Mouse (Mus musculus): ENCODE measurements around the gene Angptl4.

Gene Angptl4

GRCm38 (mm10) chr17:33804205-33804604 is 22.6 kb upstream of the Angptl4 start:
- no peak for DNase-seq (ENCODE audit: low spot score)

- peak; percentile 44 for DNase-seq (ENCODE audit: low spot score)
These were observed 20.6 kb upstream of the Angptl4 start for GRCm38 (mm10) chr17:33802221-33802620.

DNA sequence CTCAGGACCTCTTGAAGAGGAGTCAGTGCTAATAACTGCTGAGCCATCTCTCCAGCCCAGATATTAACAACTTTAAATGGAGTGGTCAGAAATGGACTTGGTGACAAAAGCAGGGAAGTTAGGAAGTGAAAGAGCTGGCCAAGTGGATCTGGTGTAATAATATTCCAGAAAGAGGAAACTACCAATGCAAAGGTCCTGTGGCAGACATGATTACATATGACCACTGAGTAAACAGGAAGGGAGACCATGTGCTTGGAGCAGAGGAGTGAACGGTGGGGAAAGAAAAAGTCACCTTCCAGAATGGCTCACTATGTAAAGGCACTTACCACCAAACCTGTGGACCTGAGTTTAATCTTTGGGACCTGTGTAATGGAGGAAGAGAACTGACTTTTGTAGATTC is 17.6 kb upstream of the Angptl4 start:
- DNase-seq (ENCODE audit: low spot score): no peak

DNA sequence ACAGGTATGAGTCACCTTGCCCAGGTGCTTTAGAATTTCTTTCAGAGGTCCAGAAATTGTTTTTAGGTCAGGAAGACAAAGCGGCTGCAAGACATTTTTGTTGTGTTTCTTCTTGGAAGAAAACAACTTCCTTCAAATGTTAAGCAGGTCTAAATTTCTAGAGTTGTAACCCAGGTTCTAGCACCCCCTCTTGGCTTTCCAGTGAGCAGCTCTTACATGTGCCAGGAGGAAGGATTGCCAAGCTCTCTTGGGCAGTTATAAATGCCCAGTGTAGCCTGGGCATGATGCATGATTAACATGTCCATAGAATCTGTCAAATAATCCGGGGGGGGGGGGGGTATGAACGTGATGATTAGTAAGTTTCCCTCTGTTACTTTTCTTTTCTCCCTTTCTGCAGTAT is 16.7 kb upstream of the Angptl4 start:
- no peak for DNase-seq (ENCODE audit: low spot score)

DNA sequence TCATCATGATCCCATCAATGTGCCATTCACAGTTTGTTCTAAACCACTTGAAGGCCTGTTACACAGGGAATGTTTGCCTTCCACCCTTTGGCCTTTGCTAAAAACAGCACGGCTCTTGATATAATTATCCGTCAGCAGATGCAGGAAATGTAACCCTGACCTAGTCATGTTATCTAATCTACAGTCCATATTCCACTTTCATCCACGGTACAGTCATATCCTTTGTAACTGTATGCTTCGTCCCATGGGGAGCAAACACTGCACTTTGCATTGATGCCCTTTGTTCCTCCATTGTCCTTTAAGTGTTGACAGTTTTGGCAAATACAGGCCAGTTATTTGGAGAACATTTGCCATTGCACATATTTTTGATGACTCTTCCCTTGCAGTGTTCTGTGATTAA is 7.1 kb upstream of the Angptl4 start:
- DNase-seq (ENCODE audit: low spot score): no peak

GRCm38 (mm10) chr17:33786375-33786774 is 4.7 kb upstream of the Angptl4 start:
- DNase-seq (ENCODE audit: low spot score): no peak

- DNase-seq (ENCODE audit: low spot score): no peak
These were observed 3.3 kb upstream of the Angptl4 start for GRCm38 (mm10) chr17:33784939-33785338.

GRCm38 (mm10) chr17:33783408-33783807 is 1.8 kb upstream of the Angptl4 start:
- DNase-seq (ENCODE audit: low spot score): no peak

DNA sequence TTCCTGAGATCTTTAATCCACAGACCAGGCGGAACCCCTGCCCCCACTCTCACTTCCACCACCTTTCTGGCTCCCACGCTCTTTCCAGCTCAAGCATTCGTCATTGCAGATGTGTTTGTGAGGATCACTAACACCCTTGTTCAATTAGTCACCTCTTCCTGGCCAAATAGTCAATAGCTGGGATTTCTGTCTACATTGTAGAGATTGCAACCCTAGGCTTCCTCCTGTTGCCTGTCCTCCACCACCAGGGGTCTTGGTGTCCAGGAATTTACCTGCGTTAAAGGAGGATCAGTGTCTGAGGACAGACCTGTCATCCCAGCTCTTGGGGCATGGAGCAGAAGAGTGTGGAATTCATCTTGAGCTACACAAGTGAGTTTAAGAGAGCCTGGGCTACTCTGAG is 437 bp upstream of the Angptl4 start:
- no peak for DNase-seq (ENCODE audit: low spot score)

DNA sequence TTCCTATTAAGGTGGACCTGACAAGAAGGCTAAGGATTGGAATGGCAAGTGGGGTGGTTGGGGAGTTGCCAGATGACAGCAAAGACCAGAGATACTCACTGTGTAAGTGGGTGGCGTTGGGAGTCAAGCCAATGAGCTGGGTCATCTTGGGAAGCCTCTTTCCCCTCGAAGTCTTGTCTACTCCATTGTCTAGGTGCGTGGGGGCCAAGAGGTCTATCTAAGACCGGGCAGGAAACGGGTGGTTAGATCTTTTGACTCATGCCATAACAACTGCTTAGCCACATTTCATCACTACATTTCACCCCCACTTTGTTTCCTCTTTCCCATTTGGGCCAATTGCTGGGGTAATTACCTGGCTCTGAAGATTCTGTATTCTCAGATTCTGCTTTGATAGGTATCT is 1.2 kb downstream of the Angptl4 start:
- no peak for DNase-seq (ENCODE audit: low spot score)

GRCm38 (mm10) chr17:33779967-33780295 is 1.7 kb downstream of the Angptl4 start:
- no peak for DNase-seq (ENCODE audit: low spot score)

GRCm38 (mm10) chr17:33779271-33779966 is 2.2 kb downstream of the Angptl4 start:
- no peak for DNase-seq (ENCODE audit: low spot score)

GRCm38 (mm10) chr17:33775287-33775686 is 6.3 kb downstream of the Angptl4 start:
- no peak for DNase-seq (ENCODE audit: low spot score)

DNA sequence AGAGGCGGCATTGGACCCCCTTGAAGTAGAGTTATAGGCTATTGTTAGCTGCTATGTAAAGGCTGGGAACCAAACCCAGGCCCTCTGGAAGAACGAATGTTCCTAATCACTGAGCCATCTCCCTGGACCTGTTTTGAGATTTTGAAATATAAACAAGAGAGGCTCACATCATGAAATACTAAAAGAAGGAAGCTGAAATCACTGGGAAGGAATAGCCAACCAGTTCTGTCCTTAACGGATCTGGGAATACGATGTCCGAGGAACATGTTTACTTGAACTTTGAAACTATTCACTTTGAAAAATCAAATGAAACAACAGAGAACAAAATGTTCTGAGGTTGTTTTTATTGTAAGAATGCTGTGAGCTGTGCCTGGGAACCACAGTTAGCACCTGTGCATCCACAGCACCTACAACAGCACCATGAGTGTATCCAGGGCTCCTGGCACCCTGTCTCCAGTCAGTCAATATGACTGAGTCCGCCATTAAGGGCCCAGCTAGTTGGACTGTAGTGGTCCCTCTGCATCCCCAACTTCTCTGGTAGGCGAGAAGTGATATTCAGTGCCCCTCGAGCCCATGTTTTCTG is 7.0 kb downstream of the Angptl4 start:
- no peak for DNase-seq (ENCODE audit: low spot score)

GRCm38 (mm10) chr17:33773871-33774572 is 7.6 kb downstream of the Angptl4 start:
- no peak for DNase-seq (ENCODE audit: low spot score)

- DNase-seq (ENCODE audit: low spot score): no peak
These were observed 8.2 kb downstream of the Angptl4 start for GRCm38 (mm10) chr17:33773426-33773825.

DNA sequence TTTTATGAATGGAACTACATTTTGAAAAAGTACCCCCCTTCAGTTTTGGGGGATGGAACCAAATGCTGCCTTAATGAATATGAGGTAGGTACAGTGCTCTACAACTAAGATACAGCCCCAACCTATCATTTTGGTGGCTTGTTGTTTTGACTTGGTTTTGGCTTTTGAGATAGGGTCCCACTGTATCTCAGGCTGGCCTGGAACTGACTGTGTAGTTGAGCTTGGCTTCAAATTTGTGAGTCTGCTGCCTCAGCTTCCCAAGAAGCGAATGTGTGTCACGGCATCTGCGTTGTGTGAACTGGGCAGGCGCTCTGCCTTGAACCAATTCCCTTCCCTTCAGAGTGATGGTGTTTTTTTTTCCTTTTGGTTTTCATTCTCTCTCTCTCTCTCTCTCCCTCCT is 10.0 kb downstream of the Angptl4 start:
- no peak for DNase-seq (ENCODE audit: low spot score)

- DNase-seq (ENCODE audit: low spot score): no peak
These were observed 15.2 kb downstream of the Angptl4 start for GRCm38 (mm10) chr17:33766389-33766788.

- DNase-seq (ENCODE audit: low spot score): peak; percentile 100
These were observed 21.1 kb downstream of the Angptl4 start, which contains the start of gene Rab11b for GRCm38 (mm10) chr17:33760255-33761165. Gene Rab11b (minus strand): TSS chr17:33760530.

GRCm38 (mm10) chr17:33759767-33760254 is 21.8 kb downstream of the Angptl4 start:
- peak; percentile 90 for DNase-seq (ENCODE audit: low spot score)

DNA sequence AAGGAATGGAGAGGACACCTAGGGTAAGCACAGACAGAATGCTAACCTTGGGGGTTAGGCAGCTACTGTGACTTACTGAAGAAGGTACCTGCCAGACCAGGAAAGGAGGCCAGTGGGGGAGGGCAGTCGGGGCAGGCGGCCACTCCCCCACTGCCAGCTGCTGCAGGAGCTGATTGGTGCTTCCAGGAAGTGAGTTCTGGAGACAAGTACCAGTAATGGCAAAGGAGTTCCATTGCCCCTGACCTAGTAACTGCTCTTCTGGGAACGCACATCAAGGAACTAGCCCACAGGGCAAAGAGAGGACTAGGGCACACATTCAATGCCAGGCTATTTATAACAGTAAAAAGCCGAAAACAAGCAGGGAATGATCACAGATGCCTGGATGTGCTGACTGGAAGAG is 24.4 kb downstream of the Angptl4 start:
- DNase-seq (ENCODE audit: low spot score): no peak

DNA sequence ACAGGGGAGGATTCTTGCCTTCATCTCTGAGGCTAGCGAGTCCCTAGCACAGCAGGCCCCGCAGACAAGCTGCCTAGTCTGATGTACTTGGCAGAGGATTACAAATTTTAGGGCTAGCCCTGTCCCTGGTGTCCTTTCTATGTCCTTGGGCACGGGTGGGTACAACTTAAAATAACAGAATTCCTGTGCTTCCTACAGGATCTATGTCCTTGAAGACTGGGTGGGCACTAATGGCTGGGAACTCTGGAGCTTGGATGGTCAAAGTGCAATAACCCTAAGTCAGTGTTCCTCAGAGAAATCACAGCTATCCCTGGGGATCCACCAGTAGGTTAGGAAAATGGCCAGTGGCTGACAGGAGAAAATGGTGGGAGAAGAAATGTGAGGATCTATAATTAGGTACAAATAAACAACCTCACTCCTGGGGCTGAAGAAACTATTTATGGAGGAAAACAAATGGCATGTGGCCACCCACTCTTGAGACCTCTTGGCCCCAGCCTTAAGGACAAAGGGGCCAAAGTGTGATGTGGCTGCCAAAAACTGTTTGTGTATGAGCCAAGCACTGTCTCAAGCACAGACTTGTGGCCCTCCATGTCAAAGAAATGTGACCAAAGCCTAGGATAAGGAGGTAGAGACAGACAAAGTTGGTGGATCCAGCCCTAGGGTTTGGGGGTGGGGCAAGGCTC is 25.4 kb downstream of the Angptl4 start:
- no peak for DNase-seq (ENCODE audit: low spot score)
